Mouse (Mus musculus) liver, embryonic 13.5 days (tissue): ENCODE measurements around the gene Dhx37. TPM values are rescaled to one million over a fixed set of nuclear protein-coding genes. Genes with fewer than 3 reads are reported as not detected.

Source experiments
- ATAC-seq: fragments of 200-750 bp; cut with Nextera tagmentation; 2 replicates; pipeline ENCODE4 v1.8.0; 2017; ENCODE audit warnings: low read depth, mild to moderate bottlenecking, moderate number of reproducible peaks, moderate library complexity
- DNase-seq: peaks from one replicate; pipeline ENCODE4 v3.0.0; 2022
- H3K27ac ChIP-seq: fragments of 300-500 bp; sonication (generic); 2 replicates; pipeline ENCODE4 v1.5.1; 2015; ENCODE audit warnings: moderate library complexity, mild to moderate bottlenecking, inconsistent platforms
- H3K27me3 ChIP-seq: fragments of 300-500 bp; sonication (generic); 2 replicates; pipeline ENCODE4 v1.6.1; 2015; ENCODE audit warnings: mild to moderate bottlenecking, inconsistent platforms
- H3K36me3 ChIP-seq: fragments of 300-500 bp; sonication (generic); 2 replicates; pipeline ENCODE4 v1.6.1; 2015; ENCODE audit warnings: mild to moderate bottlenecking, inconsistent platforms
- H3K4me1 ChIP-seq: fragments of 300-500 bp; sonication (generic); replicated peaks from 2 replicates; pipeline ENCODE4 v1.6.1; 2015; ENCODE audit warnings: inconsistent platforms
- H3K4me2 ChIP-seq: fragments of 300-500 bp; sonication (generic); 2 replicates; pipeline ENCODE4 v1.6.1; 2015; ENCODE audit warnings: inconsistent platforms, mild to moderate bottlenecking, moderate library complexity
- H3K4me3 ChIP-seq: fragments of 300-500 bp; sonication (generic); replicated peaks from 2 replicates; pipeline ENCODE4 v1.5.1; 2015; ENCODE audit warnings: mild to moderate bottlenecking, inconsistent platforms
- H3K9ac ChIP-seq: fragments of 300-500 bp; sonication (generic); 2 replicates; pipeline ENCODE4 v1.6.1; 2015; ENCODE audit warnings: mild to moderate bottlenecking, inconsistent platforms
- H3K9me3 ChIP-seq: fragments of 300-500 bp; sonication (generic); replicated peaks from 2 replicates; pipeline ENCODE4 v1.6.1; 2016; ENCODE audit warnings: inconsistent platforms
- WGBS: fragments of 180-500 bp; shearing (Covaris S2); methylation state at CpG from one replicate; pipeline ENCODE4 v1.1.7; 2015; ENCODE audit not compliant: insufficient replicate concordance; 5-methylcytosine and 5-hydroxymethylcytosine counted together
- microRNA-seq: library from miRNA; unstranded; fragments of <30 nt; microRNA quantifications from one replicate; pipeline ENCODE4, GENCODE M21; 2016
- polyA plus RNA-seq: library from polyadenylated mRNA; unstranded; fragments of >200 nt; fragmentation: Nextera tagmentation; extraction: Ambion mirVana; gene quantifications from 2 replicates; pipeline ENCODE4 v1.2.1, GENCODE M21; 2015

Dhx37 gene
- polyA plus RNA-seq, 1 experiment from 2014 or later: 5.8 TPM

DNA sequence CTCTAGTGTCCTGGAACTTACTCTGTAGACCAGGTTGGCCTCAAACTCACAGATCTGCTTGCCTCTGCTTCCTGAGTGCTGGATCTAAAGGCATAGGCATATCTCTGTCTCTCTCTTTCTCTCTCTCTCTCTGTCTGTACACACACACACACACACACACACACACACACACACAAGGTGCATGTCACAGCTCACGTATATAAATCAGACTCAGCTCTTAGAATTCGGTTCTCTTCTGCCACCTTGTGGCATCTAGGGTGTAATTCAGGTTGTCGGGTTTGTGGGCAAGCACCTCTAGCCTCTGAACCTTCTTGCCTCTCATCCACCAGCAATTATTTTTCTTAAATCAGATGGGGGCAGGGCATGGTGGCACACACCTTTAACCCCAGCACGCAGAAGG is 65.4 kb downstream of the Dhx37 start:
- Histone ChIP-seq H3K9ac (no peak overlapping the region), H3K27me3 (no peaks in the 10 kb centered on the region), H3K4me2 (no peak overlapping the region), H3K36me3 (no peaks in the 10 kb centered on the region), H3K9me3 (no peaks in the 10 kb centered on the region), H3K4me3 (no peak overlapping the region), H3K4me1 (no peaks in the 10 kb centered on the region), H3K27ac (no peak overlapping the region)
- ATAC-seq (peak; percentile 19; the same call in 1 of the 2 replicates), DNase-seq (peak; percentile 44)
- 1% methylated on average over 4 of the region's 4 CpGs for WGBS

- no peak overlapping the region for H3K27ac ChIP-seq
Observed at GRCm38 (mm10) chr5:125368156-125368555, 65.8 kb downstream of the Dhx37 start.

DNA sequence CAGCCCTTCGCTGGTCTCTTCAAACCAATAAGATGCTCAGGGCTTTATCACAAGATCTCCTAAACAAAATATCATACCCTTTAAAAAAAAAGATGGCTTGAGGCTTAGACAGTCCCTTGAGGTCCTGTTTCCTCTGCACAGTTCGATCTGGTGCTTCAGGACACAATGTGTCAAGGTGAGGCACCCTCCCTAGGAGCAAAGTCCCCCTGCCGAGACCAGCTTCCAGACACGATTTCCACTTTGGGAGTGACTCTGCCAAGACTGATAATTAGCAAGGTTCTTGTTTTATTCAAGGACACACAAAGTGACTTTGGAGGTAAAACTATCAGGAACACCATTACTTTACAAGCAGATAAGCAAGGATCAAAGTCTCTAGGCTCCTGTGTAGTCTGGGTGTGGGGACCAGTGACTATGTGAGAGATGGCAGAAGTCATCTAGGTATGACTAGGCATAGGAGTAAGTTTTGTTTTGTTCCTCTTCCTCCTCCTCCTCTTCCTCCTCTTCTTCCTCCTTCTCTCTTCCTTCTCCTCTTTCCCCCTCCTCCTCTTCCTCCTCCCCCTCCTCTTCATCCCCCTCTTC is 69.0 kb downstream of the Dhx37 start:
- ATAC-seq (no peak), DNase-seq (no peak)
- no peak overlapping the region for H3K4me2 ChIP-seq
- WGBS: 50% methylated on average over 4 of the region's 4 CpGs
- no peak overlapping the region for H3K4me3 ChIP-seq
- no peaks in the 10 kb centered on the region for H3K9me3 ChIP-seq
- H3K4me1 ChIP-seq: peaks cover 9% of the 10 kb centered on the region
- H3K36me3 ChIP-seq: no peaks in the 10 kb centered on the region
- no peak overlapping the region for H3K9ac ChIP-seq
- H3K27ac ChIP-seq: no peak overlapping the region
- H3K27me3 ChIP-seq: no peaks in the 10 kb centered on the region

More at GRCm38 (mm10) chr5:125368156-125368555, 65.8 kb downstream of the Dhx37 start:
- Histone ChIP-seq H3K4me1 (no peaks in the 10 kb centered on the region), H3K9me3 (no peaks in the 10 kb centered on the region), H3K4me3 (no peak overlapping the region), H3K9ac (no peak overlapping the region), H3K4me2 (no peak overlapping the region), H3K27me3 (no peaks in the 10 kb centered on the region), H3K36me3 (no peaks in the 10 kb centered on the region)
- WGBS: 56% methylated on average over 5 of the region's 5 CpGs
- ATAC-seq (no peak), DNase-seq (no peak)

DNA sequence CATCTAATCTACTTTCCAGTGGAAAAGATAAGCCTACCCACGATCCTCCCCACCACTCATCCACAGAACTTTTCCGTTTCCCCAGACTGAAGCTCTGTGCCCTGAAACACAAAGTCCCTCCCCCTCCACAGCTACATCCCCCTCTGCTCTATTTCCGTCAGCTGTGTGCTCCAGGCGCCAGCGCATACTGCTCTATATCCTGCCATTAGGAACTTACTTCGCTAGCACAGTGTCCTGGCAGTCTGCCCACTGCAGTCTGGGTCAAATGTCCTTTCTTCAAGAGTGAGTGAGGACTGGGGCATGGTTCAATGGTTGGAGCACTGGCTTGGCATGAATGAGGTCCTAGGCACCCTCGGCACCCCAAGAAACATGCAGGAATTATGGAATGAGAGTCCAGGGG is 70.0 kb downstream of the Dhx37 start:
- WGBS: 45% methylated on average over 7 of the region's 7 CpGs
- no peaks in the 10 kb centered on the region for H3K9me3 ChIP-seq
- no peak overlapping the region for H3K4me2 ChIP-seq
- H3K27me3 ChIP-seq: no peaks in the 10 kb centered on the region
- no peaks in the 10 kb centered on the region for H3K36me3 ChIP-seq
- H3K4me3 ChIP-seq: no peak overlapping the region
- no peak for DNase-seq
- peak; percentile 41; the same call in 1 of the 2 replicates for ATAC-seq
- H3K27ac ChIP-seq: no peak overlapping the region
- H3K9ac ChIP-seq: no peak overlapping the region
- peaks cover 9% of the 10 kb centered on the region for H3K4me1 ChIP-seq

Small RNA genes within 50 kb of the gene (microRNA-seq; reads per million reads assigned to microRNA genes)
- gene Gm27551: not detected

Other genes with a start within 250 kb of the Dhx37 start
- gene Scarb1, start 93.0 kb downstream of the Dhx37 start, polyA plus RNA-seq: 66.1 and 76.3 TPM in 2 replicates
- 0.10 and 0.21 TPM in 2 replicates for gene Gm10382, start 44.8 kb downstream of the Dhx37 start, polyA plus RNA-seq
- 517 and 564 TPM in 2 replicates for gene Ubc, start 43.9 kb downstream of the Dhx37 start, polyA plus RNA-seq
- gene Bri3bp, start 7.4 kb upstream of the Dhx37 start, polyA plus RNA-seq: 30.7 and 31.8 TPM in 2 replicates
- 17.5 and 17.9 TPM in 2 replicates for gene Aacs, start 41.7 kb upstream of the Dhx37 start, polyA plus RNA-seq
- gene Tmem132b, start 97.7 kb upstream of the Dhx37 start, polyA plus RNA-seq: 0.14 TPM in 1 of 2 replicates, not detected in the other